Mouse (Mus musculus) heart, adult 8-10 months (tissue): ENCODE measurements around the gene Wap. TPM values are rescaled to one million over a fixed set of nuclear protein-coding genes. Genes with fewer than 3 reads are reported as not detected.

Experiments
- DNase-seq: peaks from one replicate; pipeline ENCODE4 v3.0.0; 2022; ENCODE audit warnings: low spot score
- total RNA-seq, 4 experiments: library from RNA; stranded (reverse); gene quantifications; 2 replicates each; pipeline ENCODE4 v1.2.4; 2022

Wap gene
- total RNA-seq, 4 experiments from 2014 or later = not detected

GRCm38 (mm10) chr11:6627731-6628130 is 10.7 kb downstream of the Wap start:
- peak; percentile 21 for DNase-seq

GRCm38 (mm10) chr11:6626388-6626772 is 12.1 kb downstream of the Wap start:
- no peak for DNase-seq

- peak; percentile 92 for DNase-seq
These were observed 12.7 kb downstream of the Wap start, which contains the start of gene Tbrg4 for GRCm38 (mm10) chr11:6625478-6626387. Tbrg4 (minus strand) TSS chr11:6626067.

DNA sequence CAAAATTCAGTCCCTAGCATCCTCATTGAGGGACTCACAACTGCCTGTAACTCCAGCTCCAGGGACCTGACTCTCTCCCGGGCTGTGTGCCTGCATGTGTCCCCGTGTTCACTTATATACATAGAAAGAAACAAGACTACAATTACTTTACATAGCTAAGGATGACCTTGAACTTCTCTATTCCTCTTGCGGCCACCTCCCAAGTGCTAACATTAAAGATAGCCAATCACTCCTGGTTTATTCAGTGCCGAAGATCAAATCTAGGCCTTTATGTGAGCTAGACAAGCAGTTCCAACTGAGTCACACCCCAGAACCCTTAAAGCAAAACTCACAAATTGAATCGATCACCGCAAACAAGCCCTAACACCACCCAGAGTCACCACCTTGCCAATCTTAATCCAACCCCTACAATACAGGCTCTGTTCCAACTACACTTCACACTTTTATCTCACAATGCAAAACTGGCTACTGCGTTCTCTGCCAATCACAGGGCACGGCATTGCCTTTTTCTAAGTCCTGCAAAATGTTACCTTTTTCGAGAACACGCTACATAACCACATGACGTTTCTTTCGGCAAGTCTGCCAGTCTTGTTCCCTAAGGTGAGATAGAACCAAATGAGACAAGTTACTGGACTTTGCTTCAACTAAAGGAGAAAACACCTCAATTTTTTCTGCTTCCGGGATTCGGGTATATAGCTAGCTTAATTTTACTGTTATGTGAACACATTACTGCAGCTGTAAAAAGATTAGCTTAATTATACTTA is 13.6 kb downstream of the Wap start:
- DNase-seq = no peak

DNA sequence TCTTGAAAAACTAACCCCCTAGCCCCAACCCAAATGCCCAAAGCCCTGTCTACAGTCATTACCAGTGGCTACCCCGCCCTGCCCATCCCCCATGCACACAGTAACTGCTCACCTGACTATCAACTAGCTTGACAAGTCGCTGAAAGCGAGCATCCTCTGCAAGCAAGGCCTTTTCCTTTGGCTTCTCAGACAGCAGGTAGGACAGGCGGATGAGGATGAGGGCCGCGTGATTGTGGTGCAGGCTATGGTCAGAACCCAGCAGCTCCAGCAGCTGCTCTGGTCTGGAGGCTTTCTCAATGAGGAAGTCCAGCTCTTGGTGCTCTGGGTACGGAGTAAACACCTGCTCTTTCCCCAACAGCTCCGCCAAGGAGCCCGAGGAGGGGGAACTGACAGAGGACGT is 14.7 kb downstream of the Wap start:
- DNase-seq = no peak

DNA sequence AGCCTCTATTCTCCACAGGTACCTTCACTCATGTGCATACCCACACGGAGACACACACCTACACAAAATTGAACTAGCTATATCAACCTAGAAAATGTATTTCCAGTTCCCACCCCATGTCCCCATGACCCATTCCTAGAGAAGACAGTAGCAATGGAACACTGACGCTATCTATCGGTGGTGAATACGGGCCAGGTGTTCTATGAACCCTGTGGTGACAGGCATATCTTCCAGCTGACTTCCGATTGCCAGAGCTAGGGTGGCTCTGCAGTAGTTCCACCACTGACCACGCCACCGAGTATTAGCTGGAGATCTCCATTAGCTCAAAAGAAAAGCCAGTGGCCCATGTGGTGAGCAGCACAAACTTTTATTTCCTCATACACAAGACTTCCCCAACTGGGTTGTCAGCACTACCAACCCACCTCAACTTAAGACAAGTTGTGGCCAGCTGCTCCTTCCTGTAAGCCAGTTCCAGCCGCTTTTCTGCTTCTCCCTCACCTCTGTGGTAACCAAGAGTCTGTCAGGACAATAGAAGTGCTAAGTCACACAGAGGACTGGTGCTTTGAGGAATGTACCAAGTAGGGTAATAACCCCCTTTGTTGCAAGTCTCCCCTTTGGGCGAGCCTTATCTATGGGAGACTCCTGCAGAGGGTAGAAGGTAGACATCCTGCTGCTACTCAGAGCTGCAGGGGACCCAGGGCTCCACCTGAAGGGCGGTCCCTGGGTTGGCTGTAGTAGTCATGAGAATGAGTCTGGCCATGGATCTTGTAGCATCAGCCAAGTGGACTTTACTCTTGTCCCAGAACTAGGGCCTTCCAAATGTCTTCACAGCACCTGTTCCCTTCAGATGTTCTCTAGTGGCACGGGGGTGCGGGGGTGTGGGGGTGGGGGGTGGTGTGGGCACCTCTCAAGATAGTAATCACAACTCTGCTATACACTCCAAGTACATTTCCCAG is 22.9 kb downstream of the Wap start:
- DNase-seq = no peak

DNA sequence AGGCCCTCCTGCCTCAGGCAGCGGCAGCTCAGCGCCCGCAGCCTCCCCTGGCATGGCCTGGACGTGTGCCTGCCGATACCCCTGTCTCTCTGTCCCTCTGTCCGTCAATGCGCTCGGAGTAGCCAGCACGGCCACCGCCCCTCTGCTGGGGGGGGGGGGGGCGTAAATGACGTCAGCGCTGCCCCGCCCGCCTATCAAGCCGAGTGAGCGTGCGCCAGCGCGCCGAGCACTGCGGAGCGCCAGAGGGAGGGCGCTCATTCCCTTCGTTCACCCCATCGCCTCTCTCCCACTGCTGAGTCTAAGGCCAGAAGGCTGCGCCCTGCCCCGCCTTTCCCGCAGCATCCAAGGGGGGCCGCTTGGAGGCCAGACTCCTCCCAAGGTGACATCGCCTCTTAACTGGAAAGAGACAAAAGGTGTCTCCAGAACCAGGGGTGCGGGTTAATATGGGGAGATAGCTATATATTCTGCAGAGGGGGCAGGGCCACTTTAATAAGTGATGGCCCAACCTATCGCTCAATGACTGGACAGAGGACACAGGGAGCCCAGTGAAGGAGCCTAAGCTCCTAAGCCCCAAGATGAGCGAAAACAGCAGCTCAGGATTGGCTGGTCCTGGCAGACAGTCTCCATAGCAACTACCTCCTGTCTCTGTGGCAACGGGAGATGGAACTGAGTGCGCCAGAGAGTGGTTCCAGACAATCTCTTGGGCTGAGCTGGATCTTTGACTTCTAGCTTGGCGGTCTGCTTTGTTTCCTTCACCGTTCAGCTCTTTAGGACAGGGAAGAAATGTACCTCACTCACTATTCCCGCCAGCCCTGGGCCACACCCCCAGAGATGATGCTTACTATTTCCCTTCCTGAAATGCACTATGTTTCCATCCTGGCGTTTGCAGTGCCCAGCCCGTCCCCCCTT is 32.7 kb downstream of the Wap start, which contains the start of gene Nacad:
Gene Nacad, minus strand, starts transcription at position 563 of the 909 bp plus-strand sequence.
- DNase-seq = no peak

- no peak for DNase-seq
These were observed 33.4 kb downstream of the Wap start for GRCm38 (mm10) chr11:6605021-6605481.

DNA sequence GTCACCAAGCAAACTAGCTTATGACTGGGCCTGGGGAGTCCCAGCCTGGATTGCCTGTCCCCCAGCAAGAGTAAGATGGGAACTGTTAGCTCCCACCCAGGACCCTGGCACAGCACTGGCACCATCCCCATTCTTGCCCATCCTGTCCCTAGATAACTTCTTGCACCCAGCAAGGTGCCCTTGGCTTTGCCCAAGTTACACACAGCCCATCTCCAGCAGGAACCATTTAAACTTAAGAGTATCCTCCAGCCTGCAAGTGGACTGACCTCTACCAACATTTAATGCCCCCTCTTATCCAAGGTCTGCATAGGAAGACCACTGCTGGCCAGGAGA is 33.9 kb downstream of the Wap start:
- no peak for DNase-seq

DNA sequence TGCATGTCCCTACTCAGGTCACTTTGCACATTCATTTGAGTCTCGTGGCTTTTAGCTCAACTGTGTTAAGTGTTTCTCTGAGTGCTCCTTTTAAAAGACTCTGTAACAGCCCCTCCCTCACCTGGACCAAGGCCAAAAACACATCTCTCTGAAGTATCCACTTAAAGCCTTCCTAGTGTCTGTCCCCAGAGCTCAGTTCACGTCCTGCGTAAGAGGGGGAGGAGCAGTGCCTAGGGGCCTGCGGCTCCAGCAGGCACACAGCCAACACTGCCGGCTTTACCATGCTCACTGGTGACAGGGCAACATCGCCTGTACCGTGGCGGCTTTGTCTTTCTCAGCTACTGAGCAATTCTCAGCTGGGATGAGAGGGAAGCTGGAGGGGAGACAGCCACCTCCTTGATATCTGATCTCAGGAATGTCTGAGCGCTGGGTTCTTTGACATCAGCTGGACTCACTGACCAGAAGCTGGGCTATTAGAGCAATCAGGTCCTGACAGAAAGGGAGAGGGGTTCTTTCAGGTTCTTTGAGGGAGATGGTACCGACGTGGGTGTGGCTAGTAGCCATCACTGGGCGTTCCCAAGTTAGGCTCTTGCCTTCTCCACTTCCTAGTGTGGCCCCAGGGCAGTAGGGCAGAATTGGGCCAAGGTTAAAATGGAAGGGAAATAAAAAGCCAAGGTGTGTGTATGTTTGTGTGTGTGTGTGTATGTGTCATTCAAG is 34.4 kb downstream of the Wap start:
- peak; percentile 21 for DNase-seq

DNA sequence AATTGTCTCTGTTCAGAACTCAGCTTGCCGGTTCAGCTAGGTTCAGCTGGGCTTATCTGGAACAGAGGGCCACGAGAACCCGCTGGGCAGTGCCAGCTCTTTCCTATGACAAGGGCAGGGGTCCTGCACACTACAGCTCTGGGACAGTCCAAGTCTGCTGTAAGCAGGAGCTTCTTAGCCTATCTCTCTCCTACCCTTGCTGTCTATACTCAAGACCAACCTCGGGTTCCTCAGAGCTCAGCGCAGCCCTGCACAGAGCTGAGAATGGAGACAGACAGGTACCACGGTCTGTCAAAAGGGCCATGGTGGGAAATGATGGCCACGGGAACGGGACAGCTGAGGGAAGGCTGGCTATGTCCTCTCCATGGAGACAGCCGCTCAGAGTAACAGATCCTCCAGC is 35.2 kb downstream of the Wap start:
- no peak for DNase-seq

DNA sequence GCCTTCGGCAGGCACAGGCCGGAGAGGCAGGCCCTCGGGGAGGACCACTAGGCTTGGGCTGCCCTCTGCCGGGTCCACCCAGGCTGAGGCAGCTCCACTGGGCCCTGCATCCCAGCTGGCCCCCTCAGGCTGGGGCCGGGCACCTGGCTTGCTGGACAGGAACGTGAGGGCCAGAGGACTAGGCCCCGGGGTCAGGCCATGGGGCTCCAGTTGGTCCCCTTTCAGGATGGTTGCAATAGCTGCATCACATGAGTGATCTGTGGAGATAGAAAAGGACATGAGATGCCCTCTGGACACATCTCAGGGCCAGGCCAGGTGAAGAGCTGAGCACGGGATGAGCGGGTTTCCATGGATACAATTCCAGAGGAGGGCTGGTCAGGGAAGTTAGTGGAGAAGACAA is 35.8 kb downstream of the Wap start:
- DNase-seq = no peak

GRCm38 (mm10) chr11:6601649-6602480 is 36.6 kb downstream of the Wap start:
- no peak for DNase-seq

DNA sequence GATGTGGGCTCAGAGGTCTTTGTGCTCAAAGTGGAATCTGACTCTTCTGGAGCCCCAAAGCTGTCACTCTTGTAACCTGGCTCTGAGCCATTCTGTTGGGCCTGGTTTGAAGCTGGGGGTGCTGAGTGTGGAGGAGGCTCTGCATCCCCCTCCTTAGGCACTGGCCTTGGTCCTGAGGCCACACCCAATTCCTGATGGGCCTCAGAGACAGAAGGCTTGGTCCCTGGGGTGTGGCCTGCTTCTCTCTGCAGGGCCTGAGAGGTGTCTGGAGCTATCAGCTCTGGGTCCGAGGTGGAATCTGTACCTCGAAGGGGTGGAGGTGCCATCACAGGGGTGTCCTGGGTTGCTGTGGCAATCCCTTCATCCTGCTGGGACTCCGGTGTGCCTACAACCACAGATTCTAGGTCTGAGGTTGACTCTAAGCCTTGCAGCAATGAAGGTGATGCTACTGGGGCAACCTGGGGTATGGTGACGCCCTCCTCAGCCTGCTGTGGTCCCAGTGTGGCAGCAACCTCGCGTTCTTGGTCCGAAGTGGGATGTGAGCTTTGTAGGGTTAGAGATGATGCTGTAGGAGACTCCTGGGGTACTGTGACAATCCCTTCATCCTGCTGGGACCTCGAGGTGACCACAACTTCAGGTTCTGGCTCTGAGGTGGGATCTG is 38.0 kb downstream of the Wap start:
- DNase-seq = no peak

DNA sequence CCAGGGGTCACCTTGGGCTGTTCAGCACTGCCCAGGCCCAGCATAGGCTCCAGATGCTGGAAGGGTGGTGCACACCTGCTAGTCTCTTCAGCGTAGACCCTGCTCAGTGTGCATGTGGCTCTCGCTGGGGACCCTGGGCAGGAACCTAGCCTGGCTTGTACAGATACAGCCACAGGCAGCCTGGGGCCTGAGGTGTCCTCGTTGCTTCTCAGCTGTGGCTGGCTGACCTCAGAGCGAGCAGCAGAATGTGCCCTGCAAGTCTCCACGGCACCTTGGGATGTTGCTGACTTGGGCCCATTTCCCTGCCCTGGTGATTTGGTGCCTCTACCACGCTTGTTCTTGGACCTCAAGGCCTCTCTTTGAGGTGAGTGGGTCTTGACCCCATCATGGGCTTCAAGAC is 38.6 kb downstream of the Wap start:
- DNase-seq = no peak

GRCm38 (mm10) chr11:6599011-6599681 is 39.3 kb downstream of the Wap start:
- DNase-seq = no peak

GRCm38 (mm10) chr11:6598191-6598889 is 40.1 kb downstream of the Wap start:
- no peak for DNase-seq
